Mouse (Mus musculus) stomach, postnatal 0 days (tissue): ENCODE results near the gene Mms19.

Source experiments
- CTCF ChIP-seq: IDR thresholded peaks from 2 replicates; pipeline ENCODE4 v1.5.1; 2016; ENCODE audit warnings: antibody characterized with exemption, low read depth, mild to moderate bottlenecking, moderate library complexity
- EP300 ChIP-seq: optimal IDR thresholded peaks from 2 replicates; pipeline ENCODE3; 2016; ENCODE audit warnings: antibody characterized with exemption

- TF ChIP-seq CTCF (no peak), EP300 (no peak)
Measured at GRCm38 (mm10) chr19:41932686-41933085, 48.3 kb downstream of the Mms19 start.
